Mouse (Mus musculus) left cerebral cortex, postnatal 14 days (tissue): ENCODE results near the gene Tmem26. TPM values are rescaled to one million over a fixed set of nuclear protein-coding genes. Genes with fewer than 3 reads are reported as not detected.

Experiments
- total RNA-seq, 2 experiments: library from RNA; stranded (reverse); gene quantifications; 2 replicates each; pipeline ENCODE4 v1.2.3; 2021

Gene Tmem26
- total RNA-seq, 2 experiments from 2014 or later: 0.23 to 0.31 TPM

Other genes with a start within 250 kb of the Tmem26 start
- 1 to 10 TPM; 2.9 to 3.3 TPM for gene Cabcoco1, start 181.8 kb upstream of the Tmem26 start, total RNA-seq